Mouse (Mus musculus): ENCODE results near the gene Synm.

Synm gene

DNA sequence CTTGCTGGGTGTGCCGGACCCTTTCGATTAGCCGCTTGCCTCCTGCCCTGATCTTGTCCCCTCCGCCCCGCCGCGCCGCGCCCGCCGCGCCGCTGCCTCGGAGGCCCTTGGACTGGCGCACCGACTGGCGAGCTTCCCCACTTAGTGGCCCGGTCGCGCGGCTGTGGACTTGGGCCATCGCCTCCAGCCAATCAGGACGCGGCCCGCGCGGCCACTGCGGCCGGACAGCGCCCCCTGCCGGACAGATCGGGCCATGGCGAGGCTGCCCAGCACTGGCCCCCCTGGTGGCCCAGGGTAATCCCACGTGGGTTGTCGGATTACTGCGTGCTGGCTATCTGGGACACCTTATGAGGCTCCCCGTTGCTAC, at the start of gene Synm:
Synm (minus strand) TSS at position 114 of the 367 bp plus-strand sequence.
- peak; percentile 31 to 38 for DNase-seq (ENCODE audit: low spot score in 2 of 2)

DNA sequence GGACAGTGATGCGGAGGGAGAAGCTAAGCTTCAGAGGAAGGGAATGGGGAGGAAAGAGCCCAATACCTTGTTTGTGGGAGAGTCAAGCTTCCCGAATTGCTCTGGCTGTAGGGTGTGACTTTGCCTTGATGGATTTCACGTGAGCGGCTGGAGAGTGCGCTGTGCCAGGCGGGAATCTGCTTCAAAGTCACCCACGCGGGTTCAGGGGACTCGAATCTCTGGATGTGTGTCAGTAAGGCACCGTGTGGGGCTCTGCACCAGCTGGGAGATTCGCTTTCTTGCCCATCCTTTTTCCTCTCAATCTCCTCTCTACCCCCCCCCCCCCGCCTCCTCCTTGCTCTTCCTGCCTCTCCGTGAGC, 44.3 kb upstream of the Synm start:
- DNase-seq (ENCODE audit: low spot score in 2 of 2) = no peak

- peak; percentile 24 to 39 for DNase-seq (ENCODE audit: low spot score in 2 of 2)
These were observed 43.7 kb upstream of the Synm start for GRCm38 (mm10) chr7:67803015-67803856.

GRCm38 (mm10) chr7:67801022-67801421, 41.5 kb upstream of the Synm start:
- DNase-seq (ENCODE audit: low spot score in 2 of 2) = no peak

DNA sequence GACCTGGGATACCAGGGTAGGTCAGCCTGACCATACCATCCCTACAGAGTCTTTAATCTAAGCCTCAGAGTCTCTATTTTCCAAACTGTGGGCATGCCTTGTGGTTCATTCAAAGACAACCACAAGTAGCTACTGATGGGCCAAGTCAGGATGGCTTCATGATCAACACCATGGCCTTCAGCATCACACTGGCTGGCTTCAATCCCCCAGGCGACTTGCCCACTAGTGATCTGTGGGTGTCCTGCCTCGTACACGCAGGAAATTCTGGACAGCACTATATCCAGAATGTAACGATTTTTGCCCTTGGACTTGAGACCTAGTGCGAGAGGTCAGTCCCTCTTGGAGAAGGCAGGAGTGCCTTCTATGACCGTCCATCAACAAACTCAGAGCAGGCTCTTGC, 41.0 kb upstream of the Synm start:
- no peak for DNase-seq (ENCODE audit: low spot score in 2 of 2)

DNA sequence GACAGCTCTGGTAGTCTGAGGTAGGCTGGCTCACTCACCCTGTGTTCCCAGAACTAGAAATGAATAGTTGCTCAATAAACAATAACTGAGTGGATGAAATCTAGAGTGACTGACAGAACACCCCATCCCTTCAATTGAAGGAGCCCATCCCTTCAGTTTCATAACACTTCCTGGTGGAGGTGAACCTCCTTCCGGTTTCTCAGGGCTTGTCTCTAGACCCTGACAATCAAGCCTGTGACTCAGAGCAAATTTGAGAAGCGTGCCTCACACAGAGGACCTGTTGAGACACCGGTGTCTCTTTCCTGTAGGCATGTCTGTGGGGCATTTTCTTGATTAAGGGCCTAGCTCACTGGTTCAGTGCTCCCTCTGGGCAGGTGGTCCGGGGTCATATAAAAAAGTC, 38.9 kb upstream of the Synm start:
- DNase-seq (ENCODE audit: low spot score in 2 of 2) = no peak

DNA sequence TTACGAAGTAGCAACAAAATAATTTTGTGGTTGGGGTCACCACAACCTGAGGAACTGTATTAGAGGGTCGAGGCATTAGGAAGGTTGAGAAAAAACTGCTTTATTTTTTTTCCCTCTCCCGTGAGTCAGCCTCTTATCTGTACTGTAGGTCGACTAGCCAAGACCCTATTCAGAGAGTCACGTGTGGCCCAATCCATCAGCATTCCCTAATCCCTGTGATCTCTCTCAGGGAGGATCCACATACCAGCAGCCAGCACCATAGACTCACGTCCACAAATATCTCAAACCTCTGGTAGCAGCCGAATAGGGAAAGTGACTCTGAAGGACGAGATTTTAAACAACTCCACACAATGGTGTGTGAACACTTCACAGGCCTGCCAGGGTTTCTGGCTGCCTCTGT, 37.5 kb upstream of the Synm start:
- no peak for DNase-seq (ENCODE audit: low spot score in 2 of 2)

DNA sequence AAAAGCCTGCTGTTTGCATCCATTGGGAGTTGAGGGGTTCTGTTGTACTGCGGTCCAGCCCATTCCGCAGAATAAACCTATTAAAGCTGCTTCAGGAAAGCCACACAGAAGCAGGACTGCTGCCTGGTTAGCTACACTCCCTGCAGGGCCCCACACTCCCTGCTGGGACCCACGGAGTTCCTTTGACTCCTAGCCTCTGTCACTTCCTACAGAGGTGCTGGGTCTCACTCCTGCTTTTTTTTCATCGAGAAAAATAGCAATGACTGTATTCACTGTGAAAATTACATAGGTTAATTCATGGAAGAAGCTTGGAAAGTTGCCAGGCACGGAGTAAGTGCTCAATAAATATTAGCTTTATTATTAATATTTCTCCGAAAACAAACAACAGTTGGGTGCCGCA, 33.9 kb upstream of the Synm start:
- no peak for DNase-seq (ENCODE audit: low spot score in 2 of 2)

DNA sequence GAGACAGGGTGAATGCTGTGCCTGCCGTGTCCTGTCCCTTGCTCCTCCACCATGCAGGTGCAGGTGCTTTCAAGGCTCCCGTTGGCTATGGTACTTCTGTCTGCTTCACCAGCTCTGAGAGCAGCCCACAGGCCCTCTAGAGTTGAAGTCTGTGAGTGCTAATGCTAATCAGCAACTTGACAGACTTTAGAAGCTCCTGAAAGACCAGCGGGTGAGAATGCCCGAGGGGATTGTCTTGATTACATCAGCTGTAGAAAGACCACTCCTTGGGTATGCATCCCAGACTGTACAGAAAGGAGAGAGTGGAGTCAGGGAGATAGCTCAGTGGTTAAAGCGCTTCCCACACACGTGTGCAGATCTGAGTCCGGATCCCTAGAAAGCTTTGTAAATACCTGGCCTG, 31.7 kb upstream of the Synm start:
- DNase-seq (ENCODE audit: low spot score in 2 of 2) = no peak

GRCm38 (mm10) chr7:67788713-67789112, 29.2 kb upstream of the Synm start:
- DNase-seq (ENCODE audit: low spot score in 2 of 2) = peak in 1 of 2 experiments; percentile 20

- DNase-seq (ENCODE audit: low spot score in 2 of 2) = no peak
These were observed 28.3 kb upstream of the Synm start for GRCm38 (mm10) chr7:67787861-67788260.

DNA sequence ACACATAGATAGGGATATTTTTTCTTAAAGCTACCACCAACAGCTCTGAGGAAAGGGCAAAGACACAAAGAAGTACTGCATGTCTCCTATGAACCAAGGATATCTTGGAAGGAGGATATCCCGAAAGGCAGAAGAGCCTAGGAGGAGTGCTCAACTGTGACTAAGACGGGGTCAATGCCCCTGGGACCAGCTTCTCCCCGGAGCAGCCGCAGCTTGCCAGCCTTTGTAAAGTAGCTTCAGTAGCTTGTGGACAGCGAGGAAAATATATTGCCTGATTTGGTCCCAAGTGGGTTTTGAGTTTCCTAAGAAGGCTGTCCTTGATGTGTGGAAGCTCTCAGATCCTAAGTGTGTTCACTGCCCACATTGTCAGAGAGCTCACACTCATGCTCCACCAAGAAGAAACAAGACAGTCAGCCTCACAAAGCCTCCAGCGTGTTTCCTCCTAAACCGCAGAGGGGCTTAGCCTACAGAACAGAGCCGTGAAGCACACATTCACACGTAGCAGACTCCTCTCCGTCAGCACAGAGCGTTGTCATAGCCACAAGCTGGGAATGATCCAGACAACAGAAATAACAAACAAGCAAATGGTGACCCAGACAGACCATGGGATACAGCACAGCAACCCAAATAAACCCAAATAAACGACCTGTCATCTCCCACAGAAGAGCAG, 17.2 kb upstream of the Synm start:
- DNase-seq (ENCODE audit: low spot score in 2 of 2) = no peak

- DNase-seq (ENCODE audit: low spot score in 2 of 2) = no peak
These were observed 16.1 kb upstream of the Synm start for GRCm38 (mm10) chr7:67775623-67776022.

DNA sequence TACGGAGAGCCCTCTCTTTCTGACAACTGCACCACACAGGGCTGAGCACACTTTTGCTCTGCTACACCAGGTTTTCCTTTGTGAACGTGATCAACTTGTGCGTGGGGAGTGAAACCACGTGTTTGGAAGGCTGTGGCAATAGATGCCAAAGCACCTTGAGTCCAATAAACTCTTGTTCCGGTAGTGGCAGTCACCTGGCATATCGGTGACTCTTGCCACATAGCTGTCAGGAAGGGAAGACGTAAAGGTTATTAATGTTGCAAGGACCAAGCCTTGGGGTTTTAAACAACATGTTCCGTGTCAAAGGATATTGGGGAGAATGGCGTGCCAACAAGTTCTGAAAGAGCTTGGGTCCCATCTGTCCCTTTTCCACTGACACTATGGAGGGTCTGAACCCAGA, 12.7 kb upstream of the Synm start:
- DNase-seq (ENCODE audit: low spot score in 2 of 2) = no peak

GRCm38 (mm10) chr7:67769487-67769886, 9.9 kb upstream of the Synm start:
- DNase-seq (ENCODE audit: low spot score in 2 of 2) = no peak

- DNase-seq (ENCODE audit: low spot score in 2 of 2) = no peak
These were observed 8.6 kb upstream of the Synm start for GRCm38 (mm10) chr7:67768125-67768524.

DNA sequence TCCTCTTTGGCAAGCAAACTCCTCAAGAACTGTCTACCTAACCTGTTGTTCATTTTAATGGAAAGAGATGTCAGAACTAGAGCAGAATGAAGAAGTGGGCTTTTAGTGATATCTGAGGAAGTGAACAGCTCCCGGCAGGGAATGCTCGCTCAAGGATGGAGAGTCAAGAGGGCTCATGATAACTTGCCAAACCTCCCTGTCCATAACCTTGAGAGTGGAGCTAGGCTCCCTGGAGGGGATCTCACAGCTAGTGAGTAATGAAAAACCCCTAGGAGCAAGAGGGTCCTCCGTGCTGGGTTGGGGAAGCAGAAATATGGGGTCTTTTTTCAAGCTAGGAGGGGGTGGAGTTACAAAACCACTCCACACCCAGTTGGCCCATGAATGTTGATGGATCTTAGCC, 4.1 kb upstream of the Synm start:
- no peak for DNase-seq (ENCODE audit: low spot score in 2 of 2)

DNA sequence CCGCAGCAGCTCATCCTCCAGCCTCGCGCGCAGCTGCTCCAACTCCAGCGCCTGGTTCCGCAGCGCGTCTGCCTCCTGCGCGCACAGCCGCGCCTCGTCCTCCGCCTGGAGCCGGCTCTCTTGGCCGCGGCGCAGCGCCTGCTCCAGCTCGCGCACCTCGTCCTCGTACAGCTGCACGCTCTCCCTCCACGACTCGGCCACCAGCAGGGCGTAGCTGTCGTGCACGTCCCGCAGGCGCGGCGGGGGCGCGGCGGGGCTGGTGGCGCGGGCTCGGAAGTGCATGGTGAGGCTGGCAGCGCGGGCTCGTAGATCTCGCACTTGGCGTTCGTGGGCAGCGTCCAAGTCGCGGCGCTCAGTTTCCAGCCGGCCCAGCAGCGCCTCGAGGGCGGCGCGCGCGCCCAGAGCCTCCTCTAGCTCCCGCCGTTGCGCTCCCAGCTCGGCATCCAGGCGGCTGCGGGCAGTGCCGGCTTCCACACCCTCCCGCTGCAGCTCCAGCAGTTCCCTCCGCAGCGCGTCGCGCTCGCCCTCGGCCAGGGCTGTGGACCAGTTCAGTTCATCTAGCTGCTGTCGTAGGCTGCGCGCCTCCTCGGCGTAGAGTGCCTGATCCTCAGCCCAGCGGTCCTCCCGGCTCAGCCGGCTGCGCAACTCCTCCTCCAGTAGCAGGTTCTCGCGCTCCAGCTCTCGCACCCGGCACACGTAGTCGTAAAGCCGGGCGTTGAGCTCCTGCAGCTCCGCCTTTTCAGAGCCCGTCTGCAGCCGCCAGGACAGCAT, 499 bp downstream of the Synm start:
- DNase-seq (ENCODE audit: low spot score in 2 of 2) = no peak

DNA sequence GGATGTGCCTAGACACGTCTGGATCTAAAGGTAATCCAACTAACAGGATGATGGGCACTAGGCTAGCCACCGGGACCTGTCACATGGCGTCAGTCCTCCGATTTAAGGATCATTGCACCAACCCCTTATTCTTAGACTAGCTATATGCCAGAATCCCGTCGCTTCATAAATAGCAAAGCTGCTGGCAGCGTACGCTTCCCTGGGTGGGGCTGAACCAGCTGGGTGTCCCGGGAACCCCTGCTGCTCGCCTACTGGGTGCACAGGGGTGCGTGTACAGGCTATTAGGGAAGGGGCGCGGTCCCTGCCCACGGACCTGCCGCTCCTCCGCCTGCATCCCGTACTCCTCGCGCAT, 1.1 kb downstream of the Synm start:
- DNase-seq (ENCODE audit: low spot score in 2 of 2) = no peak

DNA sequence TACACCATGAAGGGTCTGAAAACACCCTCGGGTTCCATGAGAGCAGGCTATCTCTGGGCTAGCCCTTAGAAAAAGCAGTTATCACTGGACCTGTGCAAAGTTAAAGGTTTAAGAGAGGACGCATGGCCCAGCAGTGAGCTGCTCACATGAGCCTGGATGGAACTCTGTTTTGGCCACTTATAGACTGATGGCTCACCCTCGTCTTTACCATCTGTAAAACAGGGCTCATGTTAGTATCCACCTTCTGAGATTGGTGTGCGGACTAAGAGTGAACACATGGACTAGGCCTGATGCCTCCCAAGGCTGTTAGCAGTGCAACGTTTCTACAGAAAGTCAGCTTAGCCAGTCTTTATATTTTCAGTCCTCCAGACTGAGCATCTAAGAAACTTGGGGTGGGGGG, 2.9 kb downstream of the Synm start:
- DNase-seq (ENCODE audit: low spot score in 2 of 2) = no peak

DNA sequence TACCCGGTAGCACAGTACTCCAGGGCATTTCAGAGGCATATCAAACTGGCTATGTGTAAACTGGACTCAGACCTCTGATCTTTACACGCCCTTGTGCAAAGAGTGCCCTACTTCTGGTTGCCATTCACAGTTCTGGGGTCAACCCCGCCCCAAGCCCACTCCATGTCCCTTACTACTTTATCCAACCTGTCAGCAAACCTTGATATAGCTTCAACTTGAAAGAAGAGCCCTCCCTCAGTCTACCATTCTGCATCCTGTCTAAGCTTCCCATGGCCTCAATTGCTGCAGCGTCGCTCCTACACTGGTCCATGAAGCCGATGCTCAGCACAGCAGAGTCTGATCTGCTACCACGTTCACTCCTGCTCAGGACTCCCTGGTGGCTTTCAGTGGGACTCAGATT, 4.2 kb downstream of the Synm start:
- no peak for DNase-seq (ENCODE audit: low spot score in 2 of 2)

DNA sequence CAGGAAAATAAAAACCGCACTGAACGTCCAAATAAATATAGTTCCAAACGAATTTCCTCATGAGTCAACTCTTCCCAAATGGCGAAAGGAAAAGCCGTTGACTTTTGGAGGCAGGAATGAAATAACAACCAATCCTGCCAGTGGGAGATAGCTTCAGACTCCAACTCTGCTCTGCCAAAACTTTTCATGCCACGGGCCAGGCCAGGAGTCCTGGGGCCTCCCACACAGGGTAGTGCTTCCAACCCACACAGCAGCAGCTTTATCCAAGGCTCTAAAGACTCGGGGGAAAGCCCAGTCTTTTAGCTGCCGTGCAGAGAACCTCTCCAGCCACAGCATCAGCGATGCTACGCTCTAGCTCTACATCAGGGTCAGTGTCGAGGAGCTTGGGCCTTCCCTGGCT, 4.9 kb downstream of the Synm start:
- DNase-seq (ENCODE audit: low spot score in 2 of 2) = no peak

Data from spleen, postnatal 36 days (tissue).